Mouse (Mus musculus) CD4-positive, CD25-positive, alpha-beta regulatory T cell, adult 4 months (primary cell): ENCODE results near the gene Fem1a. TPM values are rescaled to one million over a fixed set of nuclear protein-coding genes. Genes with fewer than 3 reads are reported as not detected.

ENCODE experiments used
- ATAC-seq: one replicate; pipeline ENCODE4 v1.8.0; 2017
- polyA plus RNA-seq, 2 experiments: library from polyadenylated mRNA; unstranded; fragments of 100-300 nt; shearing (Covaris generic); gene quantifications; one replicate each; pipeline ENCODE4 v1.2.1; 2017

The Fem1a gene
- polyA plus RNA-seq: 1 to 10 TPM; 4.4 to 5.5 TPM

DNA sequence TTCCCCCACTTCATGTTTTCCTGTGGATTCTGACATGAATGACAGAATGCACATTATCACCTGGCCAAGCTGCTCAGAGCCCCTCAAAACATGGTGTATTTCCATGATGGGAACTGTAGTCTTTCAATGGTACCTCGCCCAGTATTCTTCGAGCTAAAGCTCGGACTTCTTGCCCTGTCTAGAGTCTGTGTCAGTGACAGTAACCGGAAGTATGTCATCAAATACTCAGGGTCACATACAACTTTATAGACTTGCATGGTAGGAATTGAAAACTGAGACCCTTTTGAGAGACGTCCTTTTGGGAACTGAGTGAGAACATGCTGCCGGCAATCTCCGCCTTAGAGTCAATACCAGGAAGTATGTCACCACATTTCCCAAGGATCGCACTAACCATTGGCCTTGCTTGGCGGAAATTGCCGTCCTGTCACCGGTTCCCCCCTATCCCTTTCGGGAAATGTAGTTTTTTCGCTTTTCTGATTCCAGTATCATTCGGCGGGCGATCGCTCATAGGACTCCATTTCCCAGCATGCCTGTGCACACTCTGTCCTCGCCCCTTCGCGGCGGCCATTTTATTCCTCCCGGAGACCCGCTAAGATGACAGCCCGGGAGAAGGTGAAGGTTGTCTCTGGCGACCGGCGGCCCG is at the start of gene Fem1a:
Gene Fem1a (plus strand): TSS at position 572 of the 643 bp plus-strand sequence.
- ATAC-seq: peak; percentile 87

GRCm38 (mm10) chr17:56206986-56207674 is 49.5 kb upstream of the Fem1a start:
- ATAC-seq: no peak

DNA sequence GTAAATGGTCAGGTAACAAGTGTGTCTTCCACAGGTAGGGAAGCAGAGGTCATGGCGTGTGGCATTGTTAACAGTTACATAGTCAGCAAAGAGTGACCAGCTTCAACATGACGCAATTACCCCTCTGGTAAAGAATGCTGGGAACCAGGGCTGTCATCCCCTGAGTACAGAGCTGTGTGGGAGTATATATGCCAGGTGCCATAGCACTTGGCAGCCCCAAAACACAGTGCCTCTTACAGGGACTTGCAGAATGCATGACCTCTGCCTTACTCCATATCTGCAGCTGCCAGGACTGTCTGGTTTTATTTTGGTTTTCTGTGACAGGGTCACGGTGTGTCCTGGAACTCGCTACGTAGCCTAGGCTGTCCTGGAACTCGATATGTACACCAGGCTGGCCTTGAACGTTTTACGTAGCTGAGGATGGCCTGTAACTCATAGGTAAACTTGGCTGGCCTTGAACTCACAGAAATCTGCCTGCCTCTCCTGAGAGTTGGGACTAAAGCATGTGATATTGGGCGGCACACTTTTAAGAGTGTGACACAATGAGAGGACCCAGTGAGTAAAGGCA is 48.6 kb upstream of the Fem1a start:
- no peak for ATAC-seq

DNA sequence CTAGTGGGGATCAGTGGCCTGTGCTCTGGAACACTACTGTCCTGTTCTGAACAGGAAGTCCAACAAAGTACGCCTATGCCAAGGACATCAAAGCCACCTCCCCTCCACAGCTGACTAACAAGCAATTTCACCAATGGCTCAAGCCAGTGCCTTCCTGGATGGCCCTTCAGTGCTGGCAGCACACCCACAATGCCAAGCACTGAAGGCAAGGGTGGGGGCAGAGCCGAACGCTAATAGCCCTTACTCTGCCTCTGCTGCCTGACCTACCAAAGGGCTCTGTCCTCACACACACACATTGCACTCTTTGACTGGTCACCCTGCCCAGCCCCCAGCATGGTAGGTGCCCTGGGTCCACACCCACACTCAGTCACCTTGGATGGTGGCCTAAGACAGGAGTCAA is 47.8 kb upstream of the Fem1a start:
- ATAC-seq: no peak

DNA sequence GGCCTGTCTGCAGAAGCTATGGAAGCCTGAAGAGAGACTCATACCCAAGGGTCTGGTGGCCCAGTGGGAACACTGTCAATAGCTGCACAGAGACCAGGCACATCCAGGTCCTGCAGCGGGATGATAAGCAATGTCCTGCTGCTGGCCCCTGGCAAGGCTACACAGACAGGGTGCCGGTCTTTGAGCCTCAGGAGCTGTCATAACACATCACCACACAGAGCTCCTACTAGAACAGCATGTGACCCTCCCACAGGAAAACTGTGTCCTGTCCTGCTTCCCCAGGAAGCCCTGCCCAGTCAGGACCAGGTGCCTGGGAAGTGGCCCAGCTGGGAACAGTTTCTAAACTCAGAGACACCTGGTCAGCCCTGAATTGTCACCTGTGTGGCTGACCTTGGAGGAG is 45.5 kb upstream of the Fem1a start:
- no peak for ATAC-seq

DNA sequence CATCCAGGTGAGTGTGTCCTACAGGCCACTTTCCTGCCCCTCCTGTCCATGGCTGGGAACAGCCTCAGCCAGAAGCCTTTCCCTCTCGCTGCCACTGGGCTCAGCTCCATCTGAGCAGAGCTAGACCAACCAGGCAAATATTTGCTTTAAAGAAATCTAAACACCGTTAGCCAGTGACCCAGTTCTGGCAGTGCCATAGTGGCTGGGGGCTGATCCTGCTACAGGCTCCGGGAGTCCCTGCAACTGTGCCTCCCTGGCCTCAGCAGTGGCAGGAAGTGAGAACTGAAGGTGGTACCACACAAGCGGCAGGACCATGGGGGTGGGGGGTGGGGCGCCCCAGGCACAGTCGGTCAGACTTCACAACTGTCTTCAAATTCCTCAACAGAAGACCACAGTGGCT is 43.9 kb upstream of the Fem1a start:
- no peak for ATAC-seq

- no peak for ATAC-seq
These were observed 42.4 kb upstream of the Fem1a start for GRCm38 (mm10) chr17:56214229-56214628.

DNA sequence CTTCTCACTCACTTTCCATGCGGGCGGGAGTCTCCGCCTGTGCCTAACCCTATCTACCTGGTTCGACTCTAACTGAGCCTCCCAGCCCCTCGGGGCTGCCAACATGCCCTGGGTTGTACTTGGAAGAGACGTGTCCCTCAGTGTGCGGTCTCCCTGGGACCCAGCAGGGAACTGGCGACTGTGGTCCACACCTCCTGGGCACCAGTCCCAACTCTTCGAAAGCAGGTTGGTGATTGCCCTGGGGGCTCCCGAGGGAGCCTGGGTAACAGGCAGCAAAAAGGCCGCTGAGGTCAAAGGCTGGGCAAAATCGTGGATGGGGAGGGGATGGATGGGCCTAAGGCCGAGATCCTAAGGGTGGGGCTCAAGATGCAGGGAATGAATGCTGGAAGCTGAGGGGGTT is 38.9 kb upstream of the Fem1a start:
- no peak for ATAC-seq

GRCm38 (mm10) chr17:56218377-56219191 is 38.0 kb upstream of the Fem1a start, which contains the start of gene Dpp9:
TSS of gene Dpp9 (minus strand) at chr17:56218905.
- peak; percentile 100 for ATAC-seq

DNA sequence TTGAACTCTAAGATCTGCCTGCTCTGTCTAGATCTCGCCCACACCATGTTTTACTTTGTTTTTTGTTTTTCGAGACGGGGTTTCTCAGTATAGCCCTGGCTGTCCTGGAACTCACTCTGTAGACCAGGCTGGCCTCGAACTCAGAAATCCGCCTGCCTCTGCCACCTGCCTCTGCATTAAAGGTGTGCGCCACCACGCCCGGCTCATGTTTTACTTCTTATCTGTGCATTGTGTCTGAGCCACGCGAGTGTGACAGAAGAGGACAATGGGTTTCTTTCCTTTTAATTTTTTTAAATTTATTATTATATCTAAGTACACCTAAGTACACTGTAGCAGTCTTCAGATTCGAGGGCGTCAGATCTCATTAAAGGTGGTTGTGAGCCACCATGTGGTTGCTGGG is 37.4 kb upstream of the Fem1a start:
- peak; percentile 5 for ATAC-seq

DNA sequence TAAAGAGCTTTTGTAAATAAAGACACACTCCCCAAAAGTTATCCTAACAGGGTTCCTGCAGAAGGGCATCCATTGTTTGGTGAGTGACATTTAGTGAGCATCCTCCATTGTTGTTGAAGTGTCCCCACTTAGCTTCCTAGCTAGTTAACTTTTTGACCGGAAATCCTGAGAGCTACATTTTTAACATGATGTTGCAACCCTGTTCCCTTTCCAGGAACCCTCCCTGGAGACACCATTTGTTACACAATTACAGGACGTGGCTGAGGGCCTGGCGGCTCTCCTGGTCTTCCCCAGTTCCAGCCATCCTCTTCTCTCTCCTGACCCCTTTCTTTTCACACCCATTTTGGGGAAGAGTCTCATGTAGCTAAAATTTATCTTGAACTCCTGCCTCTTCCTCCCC is 36.8 kb upstream of the Fem1a start:
- ATAC-seq: no peak

- no peak for ATAC-seq
These were observed 31.7 kb upstream of the Fem1a start for GRCm38 (mm10) chr17:56224916-56225315.

DNA sequence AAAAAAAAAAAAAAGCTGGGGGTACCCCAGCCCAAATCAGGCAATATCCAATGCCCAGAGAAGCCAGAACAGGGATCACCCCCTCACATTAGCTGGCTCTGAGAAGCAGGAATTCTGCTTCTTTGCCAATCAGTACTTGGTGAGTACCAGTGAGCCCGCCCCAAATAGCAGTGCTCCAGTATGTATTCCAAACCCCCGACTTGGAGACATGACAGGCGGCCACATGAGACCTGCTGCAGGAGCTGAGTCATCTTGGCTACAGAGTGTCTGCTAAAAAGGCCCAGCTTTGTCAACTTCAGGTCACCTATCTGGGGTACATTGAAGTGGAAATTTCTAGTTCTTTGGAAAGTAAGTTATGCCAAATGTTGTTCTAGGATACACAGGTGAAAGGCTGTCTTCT is 30.0 kb upstream of the Fem1a start:
- no peak for ATAC-seq

GRCm38 (mm10) chr17:56229943-56230342 is 26.7 kb upstream of the Fem1a start:
- no peak for ATAC-seq

- no peak for ATAC-seq
These were observed 23.2 kb upstream of the Fem1a start for GRCm38 (mm10) chr17:56233389-56233788.

DNA sequence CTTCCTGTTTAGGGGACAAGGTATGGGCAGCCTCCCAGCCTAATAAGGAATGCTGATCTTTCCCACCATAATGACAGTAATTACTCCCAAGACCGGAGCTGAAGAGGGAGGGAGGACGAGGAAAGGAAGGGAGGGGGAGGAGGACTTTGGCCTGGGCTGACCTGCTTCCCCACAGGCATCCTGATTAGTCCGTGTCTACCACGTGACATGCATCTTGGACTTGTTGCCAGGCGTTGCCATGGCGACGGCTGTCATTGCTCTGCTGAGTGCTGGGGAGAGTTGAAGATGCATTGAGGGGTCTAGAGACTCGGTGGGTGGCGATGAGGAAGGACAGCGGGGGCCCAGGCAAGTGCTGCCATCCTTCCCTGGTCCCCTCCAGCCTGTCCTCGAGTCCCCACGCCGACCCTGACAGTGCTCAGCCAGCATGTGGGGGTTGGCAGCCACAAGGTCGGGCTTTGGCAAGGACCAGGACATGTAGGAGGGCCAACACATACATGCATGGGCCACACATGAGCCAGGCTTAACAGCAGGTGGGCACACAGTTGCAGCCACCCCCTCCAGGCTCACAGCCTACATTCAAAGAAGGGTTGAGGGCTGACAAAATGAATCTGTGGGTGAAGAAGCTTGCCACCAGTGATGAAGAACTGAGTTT is 22.7 kb upstream of the Fem1a start:
- ATAC-seq: no peak

- ATAC-seq: peak; percentile 64
These were observed 14.8 kb upstream of the Fem1a start for GRCm38 (mm10) chr17:56241541-56242401.

DNA sequence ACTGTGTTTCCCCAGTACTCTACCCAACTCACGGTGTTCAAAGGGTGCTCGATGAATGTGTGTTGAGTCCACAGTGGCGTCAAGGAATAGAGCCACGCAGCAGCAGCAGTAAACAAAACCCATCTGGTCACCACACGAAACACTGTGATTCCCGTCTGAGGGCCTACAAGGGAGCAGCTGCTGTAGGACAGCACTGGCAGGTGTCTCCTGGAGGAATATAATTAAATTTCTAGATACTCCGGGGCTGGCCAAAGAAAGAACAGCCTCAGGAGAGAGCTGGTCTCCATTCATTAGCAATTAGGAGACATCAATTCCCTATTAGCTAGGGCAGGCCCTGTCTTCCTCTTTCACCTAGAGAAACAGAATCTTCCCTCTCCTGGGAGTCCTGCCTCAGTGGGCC is 11.0 kb upstream of the Fem1a start:
- no peak for ATAC-seq

GRCm38 (mm10) chr17:56251136-56251829 is 5.3 kb upstream of the Fem1a start:
- ATAC-seq: peak; percentile 33

DNA sequence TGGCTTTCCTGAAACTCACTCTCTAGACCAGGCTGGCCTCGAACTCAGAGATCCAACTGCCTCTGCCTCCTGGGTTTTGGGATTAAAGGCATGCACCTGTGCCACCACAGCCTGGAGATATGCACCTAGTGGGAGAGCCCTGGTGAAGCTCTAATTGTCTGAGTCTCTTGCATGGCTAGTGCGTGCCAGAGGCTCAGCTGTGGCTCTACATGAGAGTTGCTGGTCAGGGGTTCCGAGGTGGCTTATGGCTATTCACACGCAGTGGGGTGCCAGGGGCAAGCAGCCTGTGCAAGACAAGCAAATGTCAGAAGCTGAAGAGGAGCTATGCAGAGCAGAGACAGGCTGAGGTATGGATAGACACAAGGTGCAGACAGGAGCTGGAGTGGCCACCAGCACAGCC is 1.9 kb upstream of the Fem1a start:
- ATAC-seq: no peak

- ATAC-seq: no peak
These were observed 1.2 kb upstream of the Fem1a start for GRCm38 (mm10) chr17:56255429-56255828.
